Mouse (Mus musculus): Measurements from ENCODE around the gene Wdr27.

Wdr27 gene

GRCm38 (mm10) chr17:14826715-14827295 lies 116.2 kb downstream of the Wdr27 start:
- in situ Hi-C loops (cut with MseI, MboI): no loop called here

DNA sequence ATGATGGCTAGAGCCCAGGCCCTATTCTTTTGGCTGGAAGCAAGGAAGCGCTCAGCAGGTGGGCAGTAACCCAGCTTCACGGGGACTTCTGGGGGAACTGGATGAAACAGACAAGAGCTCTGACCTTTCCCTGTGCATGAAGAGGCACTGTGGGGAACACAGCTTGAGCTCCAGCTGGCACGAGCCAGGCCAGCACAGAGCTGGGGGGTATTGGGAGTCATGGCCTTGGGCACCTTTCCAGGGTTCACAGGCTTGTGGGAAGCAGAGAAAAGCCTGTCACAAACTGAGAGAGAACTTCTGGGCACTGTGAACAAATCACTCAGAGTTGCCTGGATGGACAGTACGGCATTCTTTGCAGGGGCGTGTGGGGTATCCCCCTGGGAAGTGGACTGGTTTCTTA lies 118.0 kb downstream of the Wdr27 start:
- in situ Hi-C loops (cut with MseI, MboI): no loop called here

DNA sequence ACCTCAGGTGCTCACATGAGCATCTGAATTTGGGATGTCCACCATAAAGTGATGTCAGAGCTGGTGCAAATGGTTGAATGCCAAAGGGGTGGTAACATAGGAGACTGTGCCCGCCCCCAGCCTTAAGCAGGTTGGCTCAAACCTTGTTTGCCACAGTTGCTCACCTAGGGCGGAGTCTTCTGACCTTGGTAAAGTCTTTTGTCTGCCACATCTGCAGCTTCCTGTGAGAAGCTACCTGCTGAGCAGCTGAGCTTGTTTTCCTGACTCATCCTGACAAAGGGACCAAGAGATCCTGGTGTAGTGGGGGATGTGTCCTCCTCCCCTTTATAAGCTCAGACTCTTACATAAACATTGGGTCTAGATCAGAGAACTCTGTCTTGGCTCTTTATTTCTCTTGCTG lies 125.0 kb downstream of the Wdr27 start:
- in situ Hi-C loops (cut with MseI, MboI): no loop called here

GRCm38 (mm10) chr17:14816107-14816506 lies 126.9 kb downstream of the Wdr27 start:
- in situ Hi-C loops (cut with MseI, MboI): no loop called here

DNA sequence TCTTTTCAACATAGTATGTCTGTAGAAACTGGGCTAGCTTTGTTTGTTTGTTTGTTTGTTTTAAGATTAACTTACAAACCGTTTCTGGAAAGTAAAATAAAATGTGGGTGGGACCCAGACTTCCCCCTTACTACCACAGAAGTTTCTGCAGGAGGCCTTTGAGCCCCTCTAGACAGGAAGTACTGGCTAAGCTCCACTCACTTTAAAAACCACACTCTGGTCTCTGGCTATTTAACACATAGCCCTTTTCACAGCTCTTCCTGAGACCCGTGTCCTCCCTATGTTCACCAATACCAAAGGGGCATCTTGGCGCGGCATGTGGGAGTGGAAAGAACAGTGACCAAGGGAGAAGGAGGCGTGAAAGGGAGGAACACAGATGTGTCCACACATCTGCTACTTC lies 127.7 kb downstream of the Wdr27 start:
- in situ Hi-C loops (cut with MseI, MboI): no loop called here

DNA sequence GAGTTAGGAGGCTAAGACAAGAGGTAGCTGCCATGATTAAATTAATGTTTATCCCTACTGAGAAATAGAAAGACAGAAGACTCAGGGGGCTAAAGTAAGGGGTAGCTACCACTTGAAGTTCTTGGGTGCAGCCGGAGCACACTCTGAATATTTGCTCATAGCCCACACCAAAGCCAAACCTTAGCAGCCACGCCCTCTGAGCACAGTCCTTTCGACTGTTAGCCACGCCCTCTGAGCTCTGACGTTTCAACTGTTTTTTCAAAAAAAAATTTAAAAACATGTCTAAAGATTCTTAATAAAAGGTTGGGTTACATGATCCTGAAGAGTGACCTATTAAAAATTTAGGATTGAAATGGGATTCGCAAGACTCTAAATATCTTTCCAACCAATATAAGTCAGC lies 130.3 kb downstream of the Wdr27 start:
- in situ Hi-C loops (cut with MseI, MboI): no loop called here

DNA sequence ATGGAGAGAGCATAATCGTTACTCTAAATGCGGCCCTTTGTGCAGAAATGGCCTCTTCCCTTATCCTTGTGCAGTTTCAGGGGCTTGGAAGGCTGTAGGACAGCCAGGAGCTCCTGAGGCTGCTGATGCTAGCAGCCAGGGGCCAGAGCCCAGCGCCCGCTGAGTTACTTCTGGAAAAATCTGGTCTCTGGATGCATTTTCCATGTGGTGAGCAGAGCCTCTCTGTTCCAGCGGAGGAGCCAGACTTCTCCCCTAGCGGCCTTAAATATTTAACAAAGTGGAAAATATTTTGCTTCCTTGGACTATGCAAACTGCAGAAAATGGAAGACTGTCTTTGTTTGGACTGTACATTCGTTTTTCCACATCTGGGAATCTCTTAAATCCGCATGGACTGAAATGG lies 130.9 kb downstream of the Wdr27 start:
- in situ Hi-C loops (cut with MseI, MboI): no loop called here

- in situ Hi-C loops (cut with MseI, MboI): no loop called here
Measured at GRCm38 (mm10) chr17:14806808-14807207, 136.2 kb downstream of the Wdr27 start.

DNA sequence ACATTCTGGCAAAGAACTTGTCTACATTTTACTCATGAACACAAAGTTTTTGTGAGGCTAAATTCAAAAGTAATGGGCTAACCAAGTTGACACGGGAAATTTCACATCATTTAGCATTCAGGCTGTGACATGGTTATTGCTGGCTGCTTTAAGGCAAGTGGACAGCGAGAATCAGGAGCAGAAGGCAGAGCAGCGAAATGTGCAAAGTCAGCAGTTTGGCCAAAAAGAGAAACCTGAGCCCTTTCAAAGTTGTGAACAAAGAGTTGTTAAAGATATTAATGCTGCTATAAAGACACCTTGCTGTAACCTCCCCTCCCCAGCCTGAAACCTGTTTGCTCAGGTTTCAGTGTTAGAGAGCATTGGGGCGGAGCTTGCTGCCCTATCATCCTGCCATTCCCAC lies 143.7 kb downstream of the Wdr27 start:
- in situ Hi-C loops (cut with MseI, MboI): no loop called here

- in situ Hi-C loops (cut with MseI, MboI): no loop called here
Measured at GRCm38 (mm10) chr17:14795074-14795473, 147.9 kb downstream of the Wdr27 start.

DNA sequence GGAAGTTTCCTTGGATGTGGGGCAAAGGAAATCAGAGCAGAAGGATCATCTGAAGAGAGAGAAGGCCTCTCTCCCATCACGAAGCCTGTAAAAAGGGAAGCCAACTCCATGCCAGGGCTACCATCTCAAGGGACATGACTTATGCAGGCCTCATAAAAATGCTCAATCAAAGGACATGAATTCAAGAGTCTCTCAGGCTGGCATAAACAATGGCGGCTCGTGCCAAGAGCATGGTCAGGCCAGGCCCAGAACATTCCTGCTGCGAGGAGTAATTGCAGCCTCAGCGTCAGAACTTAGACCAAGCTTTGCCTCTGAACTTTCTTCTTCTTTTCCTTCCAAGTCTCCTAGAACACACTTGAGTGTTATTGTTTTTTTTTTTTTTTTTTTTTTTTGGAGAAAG lies 163.6 kb downstream of the Wdr27 start:
- in situ Hi-C loops (cut with MseI, MboI): no loop called here

DNA sequence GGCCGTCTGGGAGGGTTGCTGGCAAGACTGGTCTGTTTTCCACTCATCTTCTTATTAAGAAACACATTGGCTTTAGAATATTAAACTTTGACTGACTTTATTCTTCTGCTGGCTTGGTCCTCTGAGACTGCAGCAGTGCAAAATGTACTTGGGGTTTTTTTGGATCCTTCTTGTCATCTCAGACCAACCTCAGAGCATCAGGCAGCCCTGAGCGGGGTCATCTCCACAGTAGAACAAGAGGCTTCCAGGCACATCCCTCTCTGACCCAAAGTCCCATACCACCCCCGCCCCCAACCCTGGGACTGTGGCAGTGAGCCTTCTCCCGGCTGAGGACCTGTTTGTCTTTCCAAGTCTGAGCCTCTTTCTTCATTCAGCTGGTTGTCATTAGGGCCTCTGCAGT lies 171.6 kb downstream of the Wdr27 start:
- in situ Hi-C loops (cut with MseI, MboI): no loop called here

- in situ Hi-C loops (cut with MseI, MboI): no loop called here
Measured at GRCm38 (mm10) chr17:14770377-14770776, 172.6 kb downstream of the Wdr27 start.
